Mouse (Mus musculus): ENCODE measurements at regions not wholly inside any gene's neighbourhood (a gene's known extent, or its start where the extent isn't known, plus 50 kb on each side); places are given as distances from the start of the nearest gene placed in this dataset.

DNA sequence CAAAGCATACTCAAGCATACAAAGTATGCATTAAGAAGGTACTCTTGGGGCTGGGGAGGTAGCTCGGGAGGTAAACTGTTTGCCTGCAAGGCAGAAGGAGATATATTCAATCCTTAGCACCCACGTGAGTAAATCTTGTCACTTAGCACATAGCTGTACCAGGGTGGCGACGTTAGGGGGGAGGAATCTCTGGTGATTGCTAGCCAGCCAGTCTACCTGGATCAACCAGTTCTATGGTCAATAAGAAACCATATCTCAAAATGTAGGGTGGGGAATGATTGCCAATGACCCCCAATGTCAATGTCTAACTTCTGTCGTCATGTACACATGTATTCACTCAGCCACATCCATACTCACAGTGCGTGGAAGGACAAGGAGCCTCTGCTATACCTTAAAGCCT, 214.5 kb downstream of the CK137956 start:
- DNase-seq = no peak

DNA sequence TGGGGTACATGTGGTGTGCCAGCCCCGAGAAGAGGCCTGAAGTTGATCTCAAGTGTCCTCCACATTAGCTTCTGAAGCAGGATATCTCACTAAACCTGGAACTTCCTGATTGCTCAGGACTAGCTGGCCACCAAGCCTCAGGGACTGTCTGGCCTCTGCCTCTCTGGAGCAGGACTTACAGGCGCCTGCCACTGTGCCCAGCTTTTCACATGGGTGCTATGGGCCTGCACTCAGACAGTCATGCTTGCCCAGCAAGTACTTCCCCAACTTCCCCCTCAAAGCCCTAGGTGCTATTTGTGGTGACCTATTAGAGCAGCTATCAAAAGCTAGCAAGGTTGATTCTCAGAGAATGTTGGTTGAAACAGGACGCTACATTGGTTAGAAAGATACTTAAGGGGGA, 220.0 kb downstream of the CK137956 start:
- DNase-seq = peak; percentile 56

DNA sequence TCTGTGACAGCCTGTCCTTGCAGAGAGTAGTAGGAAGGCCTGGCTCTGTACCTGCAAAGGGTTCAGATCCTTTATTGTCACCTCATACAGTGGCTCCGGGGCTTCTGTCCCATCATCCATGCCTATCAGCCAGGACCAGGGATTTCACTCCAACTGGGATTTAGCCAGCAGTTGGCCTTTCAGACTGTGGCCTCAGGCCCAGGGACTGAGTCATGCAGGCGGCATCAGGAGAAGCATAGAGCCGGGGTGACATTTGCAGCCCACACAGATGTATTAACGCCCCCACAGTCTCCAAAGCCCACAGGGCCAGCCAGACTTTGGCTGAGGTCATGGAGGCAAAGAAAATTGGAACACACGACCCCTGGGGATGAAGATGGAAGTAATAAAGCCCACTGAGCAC, 222.9 kb downstream of the CK137956 start:
- peak; percentile 87 for DNase-seq

DNA sequence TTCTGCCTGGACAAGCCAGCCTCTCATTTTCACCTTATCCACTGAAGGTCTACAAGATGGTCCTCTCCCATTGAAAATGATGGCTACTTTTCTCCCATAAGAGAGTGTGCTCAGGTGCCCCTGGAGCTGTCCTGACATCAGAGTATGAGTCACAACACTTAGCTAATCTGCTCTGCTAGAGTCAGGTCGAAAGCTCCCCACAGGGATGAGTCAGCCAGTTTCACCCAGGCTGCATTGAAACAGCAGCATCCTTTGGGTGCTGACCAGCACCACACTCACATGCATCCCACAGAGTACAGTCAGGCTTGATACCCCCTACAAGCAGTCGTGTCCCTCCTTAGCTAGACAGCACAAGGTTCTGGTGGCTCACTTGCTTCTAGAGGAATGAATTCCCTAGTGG, 234.0 kb downstream of the CK137956 start:
- DNase-seq = peak; percentile 64

DNA sequence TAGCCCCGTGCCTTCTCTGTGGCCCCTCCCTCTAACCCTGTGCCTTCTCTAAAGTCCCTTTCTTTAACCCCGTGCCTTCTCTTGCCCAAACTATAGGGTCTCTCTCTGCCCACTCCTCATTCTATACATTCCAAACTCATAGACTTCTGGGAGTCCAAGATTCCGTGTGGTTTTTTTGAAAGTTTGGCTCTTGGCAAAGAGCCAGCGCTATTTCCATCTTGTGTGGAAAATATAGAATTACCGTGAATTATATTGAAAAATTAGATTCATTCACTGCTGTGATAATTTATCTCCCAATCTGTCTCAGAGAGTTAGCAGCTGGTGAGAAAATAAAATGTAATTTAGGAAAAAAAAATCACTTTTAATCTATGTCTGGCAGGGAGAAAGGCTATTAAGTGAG, 234.6 kb downstream of the CK137956 start:
- peak; percentile 41 for DNase-seq

DNA sequence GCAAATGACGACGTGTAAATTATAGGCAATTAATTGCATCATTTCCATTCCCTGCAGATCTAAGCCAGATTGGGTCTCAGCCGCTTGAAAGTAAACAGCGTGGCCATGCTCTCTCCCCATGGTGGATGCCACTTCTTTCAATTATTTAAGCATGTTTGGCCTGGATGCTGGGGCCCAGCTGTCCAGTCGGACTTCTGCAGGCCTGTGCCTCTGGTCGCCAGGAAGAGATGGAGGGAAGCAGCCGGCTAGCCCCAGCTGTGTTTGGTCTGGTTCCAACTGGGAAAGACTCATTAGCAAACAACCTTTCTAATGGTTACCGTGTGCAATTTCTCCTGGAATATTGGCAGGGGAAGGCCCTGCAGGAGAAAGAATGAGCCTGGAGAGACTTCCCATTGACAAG, 236.1 kb downstream of the CK137956 start:
- DNase-seq = peak; percentile 48

DNA sequence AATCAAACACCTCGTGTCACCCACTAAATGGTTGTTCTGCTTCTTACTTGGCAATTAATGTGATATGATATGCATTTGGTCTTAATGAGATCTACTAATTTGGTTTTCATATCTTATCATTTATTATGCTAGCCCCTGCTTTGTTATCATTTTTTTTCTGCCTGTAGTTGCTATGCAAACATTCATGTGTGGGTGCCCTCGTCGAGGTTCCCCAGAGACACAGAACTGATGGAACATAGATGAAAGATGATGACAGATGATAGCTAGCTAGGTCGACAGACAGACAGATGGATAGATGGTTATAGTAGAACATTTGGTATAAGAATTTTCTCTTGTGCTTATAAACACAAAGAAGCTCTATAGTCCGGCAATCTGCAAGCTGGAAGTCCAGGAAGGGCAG, 252.1 kb downstream of the CK137956 start:
- peak; percentile 61 for DNase-seq

DNA sequence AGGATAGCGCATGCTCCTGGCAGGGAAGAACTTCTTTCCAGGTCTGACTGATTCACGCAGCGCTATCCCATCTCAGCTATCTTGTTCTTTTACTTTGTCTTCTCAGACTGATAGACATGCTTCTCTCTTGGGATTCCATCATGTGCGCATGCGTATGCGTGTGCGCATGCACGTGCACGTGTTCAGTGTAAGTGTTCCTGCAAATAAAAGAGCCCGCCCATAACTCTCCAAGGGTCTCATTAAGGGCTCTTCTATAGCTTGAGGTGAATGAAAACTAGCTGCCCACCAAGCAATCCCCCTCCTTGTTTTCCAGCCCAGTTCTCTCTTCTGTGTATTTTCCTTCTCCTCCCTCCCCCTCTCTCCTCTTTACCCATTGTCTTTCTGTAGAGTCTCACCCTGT, 258.5 kb downstream of the CK137956 start:
- no peak for DNase-seq

DNA sequence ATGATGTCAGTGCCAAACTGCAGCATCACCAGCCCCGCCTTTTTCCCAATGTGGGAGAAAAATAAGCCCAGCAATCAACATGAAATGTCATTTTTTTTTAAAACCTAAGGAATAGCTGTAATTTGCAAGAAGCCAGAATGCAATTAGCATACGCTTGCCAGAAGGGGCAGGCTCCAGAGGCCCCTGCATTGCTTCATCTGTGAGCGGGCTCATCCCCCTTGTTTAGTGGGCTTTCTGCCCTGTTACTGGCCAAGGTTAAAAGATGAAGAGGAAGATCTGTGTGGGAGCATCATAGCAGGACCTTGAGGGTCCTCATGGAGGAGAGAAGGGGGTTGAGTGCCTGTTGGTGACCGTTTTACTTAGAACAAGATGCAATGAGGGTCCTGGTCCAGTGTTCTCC, 259.9 kb downstream of the CK137956 start:
- DNase-seq = peak; percentile 82

DNA sequence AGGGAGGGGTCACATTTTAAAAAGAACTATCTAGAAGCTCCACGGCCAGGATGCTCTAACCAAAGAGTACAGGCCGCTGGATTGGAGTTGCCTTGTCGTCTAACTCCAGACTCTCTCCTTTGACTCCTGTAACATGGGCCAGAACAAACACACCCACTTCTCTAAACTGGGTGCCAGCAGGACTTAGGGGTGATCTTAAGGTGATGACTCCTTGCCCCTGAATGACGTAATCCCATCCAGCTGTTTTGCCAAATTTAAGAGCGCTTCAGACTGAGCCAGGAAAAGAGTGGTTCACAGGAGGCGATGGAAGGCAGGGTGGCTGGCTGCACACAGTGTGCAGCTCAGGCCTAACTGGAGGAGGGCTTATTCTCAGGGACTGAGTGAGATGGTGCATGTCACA, 261.0 kb downstream of the CK137956 start:
- DNase-seq = peak; percentile 88

DNA sequence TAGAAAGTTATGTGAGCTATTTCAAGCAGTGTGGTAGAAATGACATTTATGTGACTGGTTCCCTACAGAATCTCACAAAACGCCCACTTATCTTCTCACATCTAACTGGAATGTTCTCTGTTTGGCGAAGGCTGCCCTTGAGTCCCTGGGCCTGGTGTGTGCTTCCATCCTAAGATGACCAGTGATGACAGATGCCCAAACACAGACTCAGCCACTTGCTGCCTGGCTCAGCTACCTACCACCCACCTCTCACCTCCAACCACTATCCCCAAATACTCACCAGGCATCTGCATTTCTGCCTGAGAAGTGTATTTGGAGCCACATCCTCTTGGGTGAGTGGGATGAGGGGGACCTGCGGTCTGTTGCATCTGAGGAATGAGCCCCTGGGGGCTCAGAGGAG, 262.6 kb downstream of the CK137956 start:
- peak; percentile 44 for DNase-seq

DNA sequence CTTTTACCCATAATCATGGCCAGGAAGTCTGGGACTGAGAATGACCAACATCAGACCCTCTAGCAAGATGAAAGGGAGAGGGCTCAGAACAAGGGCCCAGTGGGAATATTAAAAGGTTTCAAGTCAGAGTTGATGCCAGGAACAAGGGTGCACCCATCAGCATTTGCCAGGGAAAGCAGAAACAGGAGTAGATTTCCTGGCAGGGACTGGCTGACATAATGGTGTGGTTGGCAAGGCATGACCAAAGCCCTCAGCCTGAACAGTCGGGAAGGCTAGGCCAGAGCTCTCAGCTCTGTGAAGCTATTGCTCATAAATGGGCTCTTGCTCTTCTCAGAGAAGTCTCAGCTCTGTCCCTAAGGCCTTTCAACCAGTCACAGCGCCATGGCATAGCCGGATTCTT, 263.6 kb downstream of the CK137956 start:
- peak; percentile 80 for DNase-seq

DNA sequence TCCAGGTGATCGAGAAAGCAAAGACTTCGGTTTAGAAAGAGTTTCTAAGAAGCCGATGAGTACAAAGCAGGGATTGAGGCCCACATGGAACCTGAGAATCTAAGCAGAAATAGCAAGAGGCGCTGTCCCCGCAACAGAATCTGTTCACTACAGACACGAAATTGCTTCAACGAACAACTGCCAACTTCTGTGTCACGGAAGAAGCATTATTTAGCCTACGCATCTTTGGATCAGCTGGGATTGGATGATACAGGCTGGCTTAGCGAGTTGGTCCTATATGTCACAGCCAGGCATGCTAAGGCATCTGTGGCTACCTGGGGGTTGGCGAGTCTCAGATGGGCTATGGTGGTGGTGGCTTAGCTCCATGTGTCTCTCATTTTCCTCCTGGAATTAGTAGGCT, 269.1 kb downstream of the CK137956 start:
- DNase-seq = no peak

DNA sequence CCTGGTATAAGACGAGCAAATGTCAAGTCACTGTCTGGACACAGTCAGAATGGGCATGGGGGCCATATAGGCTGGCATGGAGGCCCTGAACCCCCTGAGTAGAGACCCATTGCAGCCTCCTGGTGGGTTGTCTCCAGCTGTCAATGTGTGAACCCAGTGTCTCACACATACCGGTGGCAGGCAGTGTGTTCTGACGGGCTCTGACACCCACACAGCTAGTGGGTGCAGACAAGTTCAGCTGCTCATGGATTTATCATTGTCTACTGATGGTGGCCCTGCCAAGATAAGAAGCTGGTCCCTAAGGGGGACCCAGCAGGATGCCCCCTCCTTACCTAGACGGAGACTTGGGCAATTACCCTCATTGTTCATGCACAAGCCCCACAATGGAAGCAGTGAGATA, 280.8 kb downstream of the CK137956 start:
- DNase-seq = no peak

DNA sequence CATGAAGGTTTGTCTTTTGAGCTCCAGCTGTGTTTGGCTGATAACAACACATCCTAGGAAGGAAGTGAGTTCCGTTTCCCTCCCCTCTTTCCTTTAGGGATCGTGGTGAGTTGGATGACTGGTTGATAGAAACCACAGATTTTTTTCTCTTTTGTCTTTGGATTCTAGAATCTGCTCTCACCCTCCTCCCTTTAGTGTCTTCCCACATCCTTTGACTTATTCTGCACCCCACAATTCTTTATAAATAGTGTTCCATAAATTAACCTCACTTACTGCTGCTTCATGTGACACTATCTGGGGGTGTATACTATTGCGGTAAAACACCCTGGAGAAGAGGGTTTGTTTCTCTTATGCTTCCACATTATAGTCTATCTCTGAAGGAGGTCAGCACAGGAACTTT, 285.7 kb downstream of the CK137956 start:
- no peak for DNase-seq

DNA sequence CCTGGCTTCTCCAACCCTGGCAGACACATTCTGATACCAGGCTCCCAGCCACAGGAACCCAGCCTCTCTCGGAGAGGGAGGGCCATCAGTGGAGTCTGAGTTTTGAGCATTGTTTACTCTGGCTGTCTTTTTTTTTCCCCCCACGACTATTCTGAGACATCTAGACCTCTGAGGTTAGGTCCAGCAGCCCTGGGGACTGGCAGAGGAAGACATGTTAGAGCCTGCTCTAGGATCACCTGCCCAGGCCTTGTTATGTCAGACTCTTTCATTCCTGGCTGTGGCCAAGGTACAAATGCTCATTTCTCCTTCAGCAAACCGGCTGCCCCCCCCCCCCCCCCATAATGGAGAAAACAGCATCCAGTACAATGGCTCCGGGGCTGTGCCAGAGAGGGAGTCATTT, 291.4 kb downstream of the CK137956 start:
- DNase-seq = no peak

DNA sequence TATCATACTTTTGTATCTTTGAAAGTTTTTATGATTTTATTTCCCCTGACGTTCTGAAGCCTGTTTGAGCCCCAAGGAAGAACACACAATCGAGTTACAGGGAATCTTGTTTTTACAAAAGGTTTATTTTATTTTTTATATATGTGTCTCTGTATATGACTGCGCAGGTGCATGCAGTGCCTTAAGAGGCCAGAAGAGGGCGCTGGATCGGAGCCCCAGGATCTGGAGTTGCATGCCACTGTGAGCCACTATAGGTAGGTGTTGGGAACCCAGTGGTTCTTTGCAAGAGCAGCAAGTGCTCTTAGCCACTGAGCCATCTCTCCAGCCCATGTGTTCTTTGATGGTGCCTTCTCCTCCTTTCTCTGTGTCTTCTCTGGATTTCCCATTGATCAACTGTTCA, 292.3 kb downstream of the CK137956 start:
- no peak for DNase-seq

DNA sequence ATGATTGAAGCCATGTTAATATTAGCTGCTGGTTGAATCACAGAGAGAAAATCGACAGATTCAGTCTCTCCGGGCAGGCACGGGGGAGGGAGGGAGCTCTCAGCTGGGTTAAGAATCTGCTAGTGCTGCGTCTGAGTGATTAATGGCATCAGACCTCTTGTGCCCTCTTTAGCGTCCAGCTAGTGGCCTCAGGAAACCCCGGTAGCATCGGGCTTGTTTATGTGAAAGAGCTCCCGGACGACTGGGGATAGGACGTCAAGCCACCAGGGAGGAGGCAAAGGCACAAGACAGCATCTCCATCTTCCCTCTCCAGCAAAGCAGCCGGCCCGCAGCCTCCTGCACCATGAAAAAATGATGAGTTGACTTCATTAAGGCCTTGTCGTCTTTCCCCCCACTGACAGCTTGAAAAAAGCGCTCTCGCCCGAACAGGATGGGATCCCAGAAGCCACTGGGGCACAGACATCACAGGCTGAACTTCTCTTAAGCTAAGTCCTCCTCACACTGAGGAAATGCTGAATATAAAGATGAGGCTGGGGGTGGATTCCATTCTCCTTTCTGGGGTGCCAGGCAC, 294.9 kb downstream of the CK137956 start:
- DNase-seq = no peak

DNA sequence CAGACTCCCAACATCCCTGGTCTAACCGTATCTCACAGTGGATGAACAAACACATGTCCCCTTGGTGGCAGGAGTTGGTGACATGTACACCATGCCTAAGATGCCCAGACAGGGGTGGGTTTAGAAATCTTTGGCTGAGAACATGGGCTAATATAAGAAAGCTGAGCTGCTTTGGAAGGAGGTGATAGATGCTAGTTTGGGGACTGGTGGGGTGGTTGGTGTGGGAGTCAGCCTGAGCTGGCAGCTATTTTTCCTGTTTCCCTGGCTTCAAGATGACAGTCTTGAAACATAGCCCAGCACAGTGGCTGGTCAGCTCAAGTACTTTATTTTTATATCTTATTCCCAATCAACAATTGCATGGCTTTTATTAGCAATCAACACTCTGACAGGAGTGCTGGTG, 302.0 kb upstream of the Gjb5 start:
- no peak for DNase-seq

DNA sequence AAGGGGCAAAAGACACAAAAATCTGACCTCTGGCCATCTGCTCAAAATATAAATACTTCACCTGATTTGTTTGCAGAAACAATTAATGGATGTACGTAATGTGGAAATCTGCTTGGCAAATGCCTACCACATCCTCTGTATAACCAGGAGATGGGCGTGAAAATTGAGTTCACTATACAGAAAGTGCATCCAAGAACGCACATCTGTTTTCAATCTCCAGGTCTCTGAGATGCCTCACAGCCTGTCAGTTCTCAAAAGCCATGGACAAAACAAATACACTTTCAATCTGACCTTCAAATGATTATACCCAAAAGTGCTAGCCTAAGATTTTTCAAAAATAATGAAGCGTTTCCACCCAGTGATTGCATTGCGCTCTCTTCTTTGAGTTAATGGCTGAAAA, 293.6 kb upstream of the Gjb5 start:
- DNase-seq = no peak

DNA sequence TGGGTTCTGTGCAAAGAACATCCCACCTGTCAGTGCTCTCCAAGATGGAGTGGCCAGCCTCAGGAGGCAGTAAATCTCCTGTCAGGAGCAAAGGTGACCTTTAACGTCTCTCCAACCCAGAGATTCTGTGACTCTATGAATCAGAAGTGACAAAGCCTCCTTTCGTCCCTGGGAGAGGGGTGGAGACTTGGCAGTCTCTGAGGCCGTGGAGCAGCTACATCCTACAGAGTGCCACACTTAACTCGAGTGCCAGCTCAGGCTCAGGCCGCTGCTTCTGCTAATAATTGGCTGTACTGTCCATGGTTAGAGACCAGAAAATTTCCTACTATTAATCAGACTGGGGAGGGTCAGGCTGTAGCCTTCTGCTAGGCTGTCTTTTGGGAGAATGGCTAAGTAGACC, 290.0 kb upstream of the Gjb5 start:
- DNase-seq = no peak

DNA sequence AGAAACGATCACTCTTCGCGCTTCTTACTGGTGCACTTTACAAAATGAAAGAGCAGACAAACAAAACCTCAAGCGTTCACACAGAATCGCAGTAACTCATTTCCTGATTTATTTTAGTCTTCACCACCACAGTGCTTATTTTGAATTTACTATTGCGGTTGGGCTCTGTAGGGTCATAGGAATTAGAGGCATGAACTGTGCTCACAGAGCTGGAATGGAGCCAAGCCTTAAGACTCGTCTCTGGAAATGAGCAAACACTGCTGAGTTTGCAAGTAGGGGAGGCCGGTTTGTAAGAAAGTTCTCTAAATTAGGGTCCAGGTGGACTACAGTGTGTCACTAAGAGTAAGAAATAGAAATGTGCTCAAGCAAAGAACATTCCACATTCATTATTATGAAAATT, 289.2 kb upstream of the Gjb5 start:
- no peak for DNase-seq

DNA sequence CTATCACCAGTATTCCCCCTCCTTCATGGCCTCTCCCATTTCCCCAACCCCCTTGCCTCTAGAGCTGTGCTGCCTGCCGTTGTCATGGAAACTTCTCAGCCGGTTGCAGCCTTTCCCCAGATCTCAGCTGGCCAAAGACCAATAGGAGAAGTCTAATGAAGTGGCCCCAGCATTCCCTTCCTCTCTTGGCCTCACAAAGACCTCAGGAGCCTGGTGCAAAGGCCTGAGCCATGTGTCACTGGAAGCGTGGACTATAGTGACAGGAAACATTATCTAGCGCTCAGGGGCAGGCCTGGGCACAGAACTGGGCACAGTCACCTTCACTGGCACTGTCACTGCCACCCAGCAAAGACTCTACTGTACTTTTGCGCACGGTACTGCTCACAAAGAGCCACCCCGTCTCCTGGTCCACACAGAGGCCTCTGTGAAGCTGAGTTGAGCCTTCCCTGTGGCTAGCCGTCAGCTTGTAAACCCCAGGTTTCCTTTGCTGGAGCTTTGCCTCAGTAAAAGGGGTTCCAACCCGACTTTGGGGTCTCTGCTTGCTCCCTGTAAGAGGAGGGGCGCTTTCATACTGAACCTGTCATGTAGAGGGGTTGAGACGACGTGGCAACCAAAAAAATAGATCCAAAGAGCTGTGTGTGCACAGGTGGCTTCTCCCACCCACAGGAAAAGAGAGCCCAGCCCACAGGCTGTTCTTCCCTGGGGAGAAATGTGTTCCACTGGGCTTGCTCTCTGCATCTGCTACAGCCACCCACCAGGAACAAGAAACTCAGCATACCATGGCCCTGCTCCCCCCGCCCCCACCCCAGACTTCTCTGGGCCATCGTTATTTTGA, 282.5 kb upstream of the Gjb5 start:
- DNase-seq = no peak

DNA sequence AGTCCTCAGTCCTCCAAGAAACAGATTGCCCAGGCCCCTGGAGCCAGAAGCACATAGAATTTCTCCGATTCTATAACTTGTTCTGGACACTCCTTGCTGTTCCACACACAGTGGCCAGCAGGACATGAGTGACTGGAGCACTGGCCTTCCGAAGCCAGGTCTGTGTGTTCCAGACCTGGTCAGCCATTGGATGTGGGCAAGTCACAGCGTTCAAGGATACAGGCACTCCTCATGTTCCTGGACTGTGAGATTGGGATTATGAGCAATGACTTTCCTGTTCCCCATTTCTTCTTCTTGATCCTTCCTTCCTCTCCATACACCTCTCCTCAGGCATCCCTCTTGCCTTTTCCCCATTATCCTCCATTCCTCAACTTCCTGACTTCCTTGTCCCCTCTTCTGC, 281.8 kb upstream of the Gjb5 start:
- no peak for DNase-seq

DNA sequence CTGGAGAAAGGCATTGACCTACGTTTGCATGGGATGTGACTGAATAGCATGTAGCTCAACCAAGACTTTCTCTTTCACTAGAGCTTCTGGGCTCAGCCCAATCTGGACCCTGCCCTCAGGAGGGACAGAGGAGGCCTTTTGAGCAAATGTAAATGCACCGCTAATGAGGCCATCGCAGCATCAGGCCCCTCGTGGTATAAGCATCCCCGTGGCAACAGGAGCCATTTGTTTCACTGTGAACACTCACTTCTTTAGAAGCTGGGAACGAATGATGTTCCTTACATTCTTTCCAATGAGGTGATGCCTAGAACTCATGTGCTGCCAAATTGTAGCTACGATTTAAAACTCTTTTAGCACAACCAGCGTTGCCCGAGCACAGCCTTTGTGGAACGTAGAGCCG, 279.0 kb upstream of the Gjb5 start:
- no peak for DNase-seq

Data from heart, adult 11 months (tissue).